32 mouse cellular contexts compared by ENCODE assay signal in the genomic region with DNA sequence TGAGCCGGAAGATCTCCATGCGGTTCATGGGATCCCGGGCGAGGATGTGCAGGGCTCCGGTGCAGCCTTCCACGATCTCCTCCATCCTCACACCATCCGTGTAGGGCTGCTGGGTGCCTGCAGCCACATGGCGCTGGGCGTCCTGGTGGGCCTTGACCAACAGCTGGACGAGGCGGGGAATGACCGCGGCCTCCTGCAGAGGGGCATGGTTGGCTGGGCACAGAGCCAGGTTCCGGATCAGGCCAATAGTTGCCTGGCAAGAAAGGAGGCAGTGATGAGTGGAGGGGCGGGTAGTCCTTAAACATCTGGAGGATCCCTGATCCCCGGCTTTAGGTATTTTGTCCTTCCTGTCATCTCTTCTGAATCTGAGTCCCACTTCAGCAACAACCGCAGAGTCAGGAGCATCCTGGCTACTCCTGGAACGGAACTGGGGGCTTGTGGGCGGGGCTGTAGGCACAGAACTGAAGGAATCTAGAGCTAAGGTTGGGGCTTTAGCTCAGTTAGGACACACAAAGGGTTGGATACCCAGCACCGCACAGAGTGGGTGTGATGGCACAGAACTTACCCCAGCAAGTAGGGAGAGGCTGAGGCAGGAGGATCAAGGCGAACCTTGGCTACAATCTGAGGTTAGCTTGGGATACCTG. TPM values are rescaled to one million over a fixed set of nuclear protein-coding genes. Genes with fewer than 3 reads are reported as not detected.
A peak's percentile ranks its signal among the peaks of the same experiment; 100 is the strongest.
DNase-seq lines count a peak whose midpoint lies in the region; TF ChIP-seq lines count a peak whose summit lies in the region.
"Had no signal": no experiment of that assay in that cellular context is flagged by ENCODE, and none has a peak within 500 bp of the region (broad histone marks: within the 10 kb centered on the region; RNA-seq: fewer than 3 reads in every experiment).

No protein-coding gene starts in this region.

- H3K4me3 ChIP-seq in heart, adult 2 months = no peak overlapping the region
- H3K4me3 ChIP-seq in E14TG2a.4 (replicated peaks; ENCODE audit: low read length) = peak overlapping the region; percentile 89
- no peak overlapping the region for H3K4me3 ChIP-seq in embryonic fibroblast, embryonic 13.5 days (ENCODE audit: insufficient read depth, low read length)
- H3K4me3 ChIP-seq: forebrain, embryonic 13.5 days; heart, embryonic 13.5 days; hindbrain, embryonic 13.5 days; kidney, embryonic 15.5 days; layer of hippocampus, adult 2 months; left cerebral cortex, adult 2 months; liver, embryonic 12.5 days; midbrain, embryonic 13.5 days had no signal

- no peak for TF ChIP-seq EP300 in heart, adult 2 months (IDR thresholded peaks at IDR 0.05; ENCODE audit: insufficient read depth, low read depth, low read length)

- TF ChIP-seq CTCF in heart, adult 2 months (IDR thresholded peaks at IDR 0.05) = no peak
- no peak for TF ChIP-seq CTCF in E14TG2a.4 (conservative IDR thresholded peaks at IDR 0.05; ENCODE audit: low read length)
- TF ChIP-seq CTCF in embryonic fibroblast, embryonic 13.5 days (IDR thresholded peaks at IDR 0.05; ENCODE audit: borderline replicate concordance, insufficient read depth, low read length) = no peak

- peaks cover 26% of the 10 kb centered on the region for H3K36me3 ChIP-seq in heart, adult 2 months (ENCODE audit: control insufficient read depth, insufficient read depth, low read length)
- H3K36me3 ChIP-seq in E14TG2a.4 (ENCODE audit: insufficient read depth, low read length) = peaks cover 91% of the 10 kb centered on the region

- no peaks in the 10 kb centered on the region for H3K27me3 ChIP-seq in heart, adult 2 months (ENCODE audit: control insufficient read depth, insufficient read depth, low read length)
- H3K27me3 ChIP-seq in E14TG2a.4 (ENCODE audit: insufficient read depth, low read length) = no peaks in the 10 kb centered on the region
- H3K27me3 ChIP-seq: forebrain, embryonic 13.5 days; heart, embryonic 13.5 days; hindbrain, embryonic 13.5 days; kidney, embryonic 15.5 days; liver, embryonic 12.5 days; midbrain, embryonic 13.5 days had no signal

- H3K9ac ChIP-seq in heart, adult 2 months (ENCODE audit: low read depth, low read length) = no peak overlapping the region
- H3K9ac ChIP-seq: forebrain, embryonic 13.5 days; heart, embryonic 13.5 days; hindbrain, embryonic 13.5 days; kidney, embryonic 15.5 days; liver, embryonic 12.5 days; liver, postnatal 0 days; midbrain, embryonic 13.5 days had no signal

- no peak for DNase-seq in heart, adult 2 months
- no peak for DNase-seq in heart, postnatal 36 days
- DNase-seq in ES-CJ7 (ENCODE audit: low read depth, low spot score) = peak; percentile 77
- DNase-seq in right cerebral cortex, adult 18-20 months = no peak
- no peak for DNase-seq in embryo, embryonic 9.5 days (ENCODE audit: extremely low spot score)
- DNase-seq: adrenal gland, adult 2 months; cerebellum, adult 11 months; cerebellum, adult 9-11 months; gastrocnemius, postnatal 14 days; left cerebral cortex, postnatal 4 days; liver, postnatal 0 days; right cerebral cortex, postnatal 14 days; thymus, postnatal 4 days had no signal

- intact Hi-C loops in heart, adult 2 months (cut with DNase I) = loop anchor here (1.0 kb wide), 1 partner anchor 9 kb away; no protein-coding TSS in a partner anchor
- intact Hi-C loops in heart, postnatal 36 days (cut with DNase I) = loop anchor here (2.0 kb wide), 1 partner anchor 14 kb away; no protein-coding TSS in a partner anchor

- H3K4me1 ChIP-seq in heart, adult 2 months (ENCODE audit: control insufficient read depth, insufficient read depth, low read length) = peaks cover 19% of the 10 kb centered on the region
- H3K4me1 ChIP-seq in E14TG2a.4 (replicated peaks; ENCODE audit: low read depth, low read length) = peaks cover 86% of the 10 kb centered on the region
- no peaks in the 10 kb centered on the region; the same call in 1 of the 2 replicates for H3K4me1 ChIP-seq in embryonic fibroblast, embryonic 13.5 days (ENCODE audit: control insufficient read depth, insufficient read depth, low read length)
- H3K4me1 ChIP-seq: heart, embryonic 13.5 days; hindbrain, embryonic 13.5 days; kidney, embryonic 15.5 days; liver, embryonic 12.5 days had no signal

- H3K79me2 ChIP-seq in heart, adult 2 months (replicated peaks; ENCODE audit: control insufficient read depth, insufficient read depth, low read length) = no peaks in the 10 kb centered on the region; the same call in 1 of the 2 replicates

- H3K27ac ChIP-seq in heart, adult 2 months = peak overlapping the region; percentile 72
- 0 out of 2 replicates have a peak overlapping the region, but pooled peaks have one; percentile 21 for H3K27ac ChIP-seq in embryonic fibroblast, embryonic 13.5 days (ENCODE audit: insufficient read depth, low read length)
- H3K27ac ChIP-seq: forebrain, embryonic 13.5 days; heart, embryonic 13.5 days; hindbrain, embryonic 13.5 days; layer of hippocampus, adult 2 months; left cerebral cortex, adult 2 months; liver, embryonic 12.5 days; macrophage; midbrain, embryonic 13.5 days had no signal

- H3K9me3 ChIP-seq in E14TG2a.4 (ENCODE audit: low read length) = no peaks in the 10 kb centered on the region
- H3K9me3 ChIP-seq: forebrain, embryonic 13.5 days; heart, embryonic 13.5 days; hindbrain, embryonic 13.5 days; kidney, embryonic 15.5 days; liver, embryonic 12.5 days; midbrain, embryonic 13.5 days had no signal

- TF ChIP-seq POLR2A in heart, adult 2 months (IDR thresholded peaks at IDR 0.05; ENCODE audit: insufficient read depth, low read depth, low read length) = no peak
- TF ChIP-seq POLR2A in embryonic fibroblast, embryonic 13.5 days (IDR thresholded peaks at IDR 0.05; ENCODE audit: low read depth, low read length) = no peak

- 74% methylated on average over 21 of the region's 21 CpGs for WGBS in heart, adult 2 months

RNA-seq across cellular contexts. Expression of a gene that starts 20.7 kb away (rescaled TPM):
- total RNA-seq in heart, adult 2 months (2021) = 100 to 1,000 TPM; 234 to 237 TPM
- polyA plus RNA-seq in heart, adult 2 months (2012; rRNA removed) = 317 and 318 TPM in 2 replicates
- 100 to 1,000 TPM; 252 to 272 TPM for total RNA-seq in heart, postnatal 36 days (2021)
- 61.1 and 82.2 TPM in 2 replicates for polyA plus RNA-seq in embryonic fibroblast, embryonic 13.5 days (2011; ENCODE audit: insufficient read length, low read depth, missing spikeins)

RNA-seq across cellular contexts. Expression of a gene that starts 20.9 kb away (rescaled TPM):
- 1 to 10 TPM; 1.3 to 1.5 TPM for total RNA-seq in heart, adult 2 months (2021)
- polyA plus RNA-seq in heart, adult 2 months (2012; rRNA removed) = 0.97 and 1.4 TPM in 2 replicates
- 1 to 10 TPM; 1.6 to 1.8 TPM for total RNA-seq in heart, postnatal 36 days (2021)
- 0.17 and 0.77 TPM in 2 replicates for polyA plus RNA-seq in embryonic fibroblast, embryonic 13.5 days (2011; ENCODE audit: insufficient read length, low read depth, missing spikeins)
- total RNA-seq: megakaryocyte-erythroid progenitor cell, adult 5-6 weeks had no signal
- polyA plus RNA-seq: macrophage had no signal

RNA-seq across cellular contexts. Expression of a gene that starts 37.8 kb away (rescaled TPM):
- 10 to 100 TPM; 13.4 to 16.8 TPM for total RNA-seq in heart, adult 2 months (2021)
- polyA plus RNA-seq in heart, adult 2 months (2012; rRNA removed) = 29.7 and 35.6 TPM in 2 replicates
- total RNA-seq in heart, postnatal 36 days (2021) = 10 to 100 TPM; 16.3 to 18.2 TPM
- 75.2 and 85.8 TPM in 2 replicates for polyA plus RNA-seq in embryonic fibroblast, embryonic 13.5 days (2011; ENCODE audit: insufficient read length, low read depth, missing spikeins)
- polyA plus RNA-seq: activated CD4-positive, CD25-positive, alpha-beta regulatory T cell, adult 4 months had no signal

RNA-seq across cellular contexts. Expression of a gene that starts 38.6 kb away (rescaled TPM):
- 1 to 10 TPM; 7.4 to 7.5 TPM for total RNA-seq in heart, adult 2 months (2021)
- polyA plus RNA-seq in heart, adult 2 months (2012; rRNA removed) = 24.8 and 35.6 TPM in 2 replicates
- 10 to 100 TPM; 12.9 to 13.4 TPM for total RNA-seq in heart, postnatal 36 days (2021)
- polyA plus RNA-seq in embryonic fibroblast, embryonic 13.5 days (2011; ENCODE audit: insufficient read length, low read depth, missing spikeins) = 283 and 298 TPM in 2 replicates
- total RNA-seq: megakaryocyte-erythroid progenitor cell, adult 5-6 weeks had no signal
- polyA plus RNA-seq: activated CD4-positive, CD25-positive, alpha-beta regulatory T cell, adult 4 months; macrophage had no signal

RNA-seq across cellular contexts. Expression of a gene that starts 42.7 kb away (rescaled TPM):
- total RNA-seq in heart, adult 2 months (2021) = not detected
- not detected in 2 replicates for polyA plus RNA-seq in heart, adult 2 months (2012; rRNA removed)
- total RNA-seq in heart, postnatal 36 days (2021) = not detected
- polyA plus RNA-seq in embryonic fibroblast, embryonic 13.5 days (2011; ENCODE audit: insufficient read length, low read depth, missing spikeins) = not detected in 2 replicates
- total RNA-seq: adrenal gland, adult 2 months; gastrocnemius, postnatal 14 days; heart, adult 18-20 months; heart, postnatal 25 days; layer of hippocampus, adult 2 months; layer of hippocampus, postnatal 14 days; left cerebral cortex, adult 2 months; left cerebral cortex, postnatal 4 days; megakaryocyte-erythroid progenitor cell, adult 5-6 weeks had no signal
- polyA plus RNA-seq: activated CD4-positive, CD25-positive, alpha-beta regulatory T cell, adult 4 months; adrenal gland, adult 2 months; heart, embryonic 13.5 days; kidney, embryonic 15.5 days; liver, embryonic 12.5 days; liver, postnatal 0 days; lung, embryonic 16.5 days; macrophage; neural tube, embryonic 14.5 days; testis, adult 2 months had no signal
